Mouse (Mus musculus): Measurements from ENCODE around the gene Gnat1.
A peak's percentile ranks its signal among the peaks of the same experiment; 100 is the strongest.

Gnat1 gene

GRCm38 (mm10) chr9:107643544-107644214 lies 35.8 kb downstream of the Gnat1 start:
- DNase-seq, result no peak

- no peak for DNase-seq
These were observed 37.8 kb downstream of the Gnat1 start for GRCm38 (mm10) chr9:107641666-107642065.

GRCm38 (mm10) chr9:107640257-107640772 lies 39.2 kb downstream of the Gnat1 start:
- peak; percentile 36 for DNase-seq

GRCm38 (mm10) chr9:107637070-107637469 lies 42.4 kb downstream of the Gnat1 start:
- DNase-seq, result no peak

- peak; percentile 98 for DNase-seq
These were observed 44.1 kb downstream of the Gnat1 start, which contains the start of gene Gnai2 for GRCm38 (mm10) chr9:107635279-107636028. Gene Gnai2, minus strand, starts transcription at chr9:107635367.

- DNase-seq, result no peak
These were observed 44.9 kb downstream of the Gnat1 start for GRCm38 (mm10) chr9:107634406-107635278.

- DNase-seq, result peak; percentile 32
These were observed 45.7 kb downstream of the Gnat1 start for GRCm38 (mm10) chr9:107633661-107634405.

- peak; percentile 87 for DNase-seq
These were observed 46.3 kb downstream of the Gnat1 start for GRCm38 (mm10) chr9:107633091-107633660.

GRCm38 (mm10) chr9:107632478-107632877 lies 47.0 kb downstream of the Gnat1 start:
- DNase-seq, result peak; percentile 74

- DNase-seq, result no peak
These were observed 47.7 kb downstream of the Gnat1 start for GRCm38 (mm10) chr9:107631861-107632260.

GRCm38 (mm10) chr9:107631311-107631826 lies 48.1 kb downstream of the Gnat1 start:
- no peak for DNase-seq

GRCm38 (mm10) chr9:107630576-107630975 lies 48.9 kb downstream of the Gnat1 start:
- DNase-seq, result no peak

GRCm38 (mm10) chr9:107629901-107630425 lies 49.5 kb downstream of the Gnat1 start:
- DNase-seq, result no peak

GRCm38 (mm10) chr9:107629411-107629730 lies 50.1 kb downstream of the Gnat1 start:
- peak; percentile 50 for DNase-seq

GRCm38 (mm10) chr9:107628721-107629410 lies 50.6 kb downstream of the Gnat1 start:
- peak; percentile 39 for DNase-seq

GRCm38 (mm10) chr9:107627387-107628255 lies 51.9 kb downstream of the Gnat1 start:
- DNase-seq, result no peak

GRCm38 (mm10) chr9:107626844-107627277 lies 52.7 kb downstream of the Gnat1 start:
- DNase-seq, result peak; percentile 88

GRCm38 (mm10) chr9:107626158-107626843 lies 53.2 kb downstream of the Gnat1 start:
- peak; percentile 51 for DNase-seq
